Mouse (Mus musculus): ENCODE data around the gene Mien1. TPM values are rescaled to one million over a fixed set of nuclear protein-coding genes. Genes with fewer than 3 reads are reported as not detected.

Gene Mien1
- 44.8 and 58.0 TPM in 2 replicates for polyA plus RNA-seq (2012; rRNA removed)

GRCm38 (mm10) chr11:98438331-98439158 lies at the start of gene Mien1:
Gene Mien1 (minus strand): TSS chr11:98438991.
- DNase-seq = peak; percentile 99
- WGBS = 2% methylated on average over 43 of the region's 43 CpGs
- H3K4me1 ChIP-seq (ENCODE audit: control insufficient read depth, insufficient read depth, low read length) = no peaks in the 10 kb centered on the region
- TF ChIP-seq CTCF (IDR thresholded peaks at IDR 0.05; ENCODE audit: insufficient read depth, low read length) (peak; percentile 76), POLR2A (IDR thresholded peaks at IDR 0.05; ENCODE audit: borderline replicate concordance, extremely low read depth, low read depth, low read length) (peak; percentile 61; the same call in 1 of the 2 replicates)
- H3K4me3 ChIP-seq (replicated peaks; ENCODE audit: extremely low read depth, low read depth, low read length) = peak within 1 kb of the TSS; percentile 94

DNA sequence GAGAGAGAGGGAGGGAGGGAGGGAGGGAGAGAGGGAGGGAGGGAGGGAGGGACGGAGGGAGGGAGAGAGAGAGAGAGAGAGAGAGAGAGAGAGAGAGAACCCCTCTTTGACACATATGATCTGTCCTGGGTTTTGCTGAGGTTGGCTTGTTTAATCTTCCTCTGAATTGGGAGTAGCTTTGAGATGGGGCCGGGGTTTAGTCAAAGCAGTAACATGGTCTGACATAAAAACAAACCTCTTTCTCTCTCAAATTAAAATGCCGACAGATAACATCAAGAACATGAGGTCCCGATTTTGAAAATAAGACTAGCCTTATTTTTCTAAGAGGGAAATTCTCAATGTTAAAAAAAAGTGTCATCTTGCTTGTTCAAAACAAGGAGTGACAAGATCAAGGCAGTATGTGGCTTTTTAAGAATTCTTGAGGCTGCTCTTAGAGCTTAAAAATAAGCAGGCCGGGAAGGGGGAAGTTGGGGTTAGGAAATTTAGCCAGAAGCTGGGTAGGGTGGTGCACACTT lies 48.8 kb upstream of the Mien1 start:
- TF ChIP-seq CTCF (IDR thresholded peaks at IDR 0.05; ENCODE audit: insufficient read depth, low read length) (no peak), POLR2A (IDR thresholded peaks at IDR 0.05; ENCODE audit: borderline replicate concordance, extremely low read depth, low read depth, low read length) (no peak)
- H3K4me1 ChIP-seq (ENCODE audit: control insufficient read depth, insufficient read depth, low read length) = no peaks in the 10 kb centered on the region
- WGBS = 59% methylated on average over 5 of the region's 5 CpGs

GRCm38 (mm10) chr11:98485749-98486148 lies 47.0 kb upstream of the Mien1 start:
- 71% methylated on average over 2 of the region's 2 CpGs for WGBS
- no peak overlapping the region for H3K4me3 ChIP-seq (replicated peaks; ENCODE audit: extremely low read depth, low read depth, low read length)
- H3K4me1 ChIP-seq (ENCODE audit: control insufficient read depth, insufficient read depth, low read length) = no peaks in the 10 kb centered on the region
- no peak for DNase-seq
- no peak for TF ChIP-seq POLR2A (IDR thresholded peaks at IDR 0.05; ENCODE audit: borderline replicate concordance, extremely low read depth, low read depth, low read length)
- no peak for TF ChIP-seq CTCF (IDR thresholded peaks at IDR 0.05; ENCODE audit: insufficient read depth, low read length)

More for the DNA sequence above, 48.8 kb upstream of the Mien1 start:
- H3K4me3 ChIP-seq (replicated peaks; ENCODE audit: extremely low read depth, low read depth, low read length) = no peak overlapping the region
- DNase-seq = no peak

GRCm38 (mm10) chr11:98482067-98482466 lies 43.3 kb upstream of the Mien1 start:
- DNase-seq = no peak
- Histone ChIP-seq H3K4me3 (replicated peaks; ENCODE audit: extremely low read depth, low read depth, low read length) (no peak overlapping the region), H3K4me1 (ENCODE audit: control insufficient read depth, insufficient read depth, low read length) (no peaks in the 10 kb centered on the region)
- TF ChIP-seq POLR2A (IDR thresholded peaks at IDR 0.05; ENCODE audit: borderline replicate concordance, extremely low read depth, low read depth, low read length) (no peak), CTCF (IDR thresholded peaks at IDR 0.05; ENCODE audit: insufficient read depth, low read length) (no peak)
- 79% methylated on average over 10 of the region's 10 CpGs for WGBS

GRCm38 (mm10) chr11:98481231-98481630 lies 42.4 kb upstream of the Mien1 start:
- WGBS = 52% methylated on average over 6 of the region's 6 CpGs
- Histone ChIP-seq H3K4me3 (replicated peaks; ENCODE audit: extremely low read depth, low read depth, low read length) (no peak overlapping the region), H3K4me1 (ENCODE audit: control insufficient read depth, insufficient read depth, low read length) (no peaks in the 10 kb centered on the region)
- no peak for DNase-seq
- TF ChIP-seq CTCF (IDR thresholded peaks at IDR 0.05; ENCODE audit: insufficient read depth, low read length) (no peak), POLR2A (IDR thresholded peaks at IDR 0.05; ENCODE audit: borderline replicate concordance, extremely low read depth, low read depth, low read length) (no peak)

- H3K4me3 ChIP-seq (replicated peaks; ENCODE audit: extremely low read depth, low read depth, low read length) = no peak overlapping the region
- no peak for DNase-seq
- no peaks in the 10 kb centered on the region for H3K4me1 ChIP-seq (ENCODE audit: control insufficient read depth, insufficient read depth, low read length)
- WGBS = 82% methylated on average over 12 of the region's 12 CpGs
- no peak for TF ChIP-seq POLR2A (IDR thresholded peaks at IDR 0.05; ENCODE audit: borderline replicate concordance, extremely low read depth, low read depth, low read length)
- no peak for TF ChIP-seq CTCF (IDR thresholded peaks at IDR 0.05; ENCODE audit: insufficient read depth, low read length)
These were observed 41.2 kb upstream of the Mien1 start for GRCm38 (mm10) chr11:98479940-98480497.

DNA sequence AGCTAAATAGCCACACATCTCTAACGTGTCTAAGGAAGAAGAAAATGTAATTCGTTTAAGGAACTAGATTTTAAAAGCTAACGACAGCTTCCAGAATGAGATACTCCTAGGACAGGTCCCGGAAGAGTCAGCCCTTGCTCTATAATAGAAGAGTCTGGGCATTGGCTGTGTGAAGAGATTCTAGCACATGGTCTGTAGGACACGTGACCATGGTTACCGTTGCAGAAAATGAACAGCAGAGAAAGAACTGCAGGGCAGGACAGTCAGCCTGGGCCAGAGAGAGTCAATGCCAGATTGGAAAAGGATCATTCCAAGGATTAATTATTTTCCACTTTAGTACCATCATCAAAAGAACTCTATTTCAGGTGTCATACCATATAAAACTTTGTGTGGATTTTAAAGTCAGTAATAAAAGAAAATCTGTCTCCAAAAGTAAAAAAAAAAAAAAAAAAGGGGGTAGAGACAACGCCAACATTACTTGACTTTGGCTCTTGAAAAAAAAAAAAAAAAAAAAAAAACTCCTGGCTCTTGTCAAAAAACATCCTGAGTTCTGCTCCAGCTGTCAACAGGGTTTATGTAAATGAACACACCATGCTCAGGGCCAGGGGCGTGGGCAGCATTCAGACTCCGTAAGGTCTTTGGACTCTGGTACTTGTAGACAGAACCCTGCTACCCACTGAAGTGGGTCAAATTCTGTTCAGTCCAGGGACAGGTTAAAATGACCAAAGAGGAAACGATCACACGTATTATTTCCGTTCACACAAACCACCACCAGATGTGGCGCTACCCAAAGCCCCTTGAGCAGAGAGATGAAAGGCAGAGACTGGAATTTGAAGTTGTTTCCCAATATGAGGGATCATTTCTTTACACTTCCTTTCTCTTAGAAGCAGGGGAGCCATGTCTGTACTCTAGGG lies 40.5 kb upstream of the Mien1 start:
- WGBS = 69% methylated on average over 13 of the region's 13 CpGs
- Histone ChIP-seq H3K4me1 (ENCODE audit: control insufficient read depth, insufficient read depth, low read length) (no peaks in the 10 kb centered on the region), H3K4me3 (replicated peaks; ENCODE audit: extremely low read depth, low read depth, low read length) (no peak overlapping the region)
- TF ChIP-seq POLR2A (IDR thresholded peaks at IDR 0.05; ENCODE audit: borderline replicate concordance, extremely low read depth, low read depth, low read length) (no peak), CTCF (IDR thresholded peaks at IDR 0.05; ENCODE audit: insufficient read depth, low read length) (no peak)
- DNase-seq = no peak

GRCm38 (mm10) chr11:98477011-98477701 lies 38.4 kb upstream of the Mien1 start:
- H3K4me3 ChIP-seq (replicated peaks; ENCODE audit: extremely low read depth, low read depth, low read length) = no peak overlapping the region
- TF ChIP-seq POLR2A (IDR thresholded peaks at IDR 0.05; ENCODE audit: borderline replicate concordance, extremely low read depth, low read depth, low read length) = no peak
- no peak for TF ChIP-seq CTCF (IDR thresholded peaks at IDR 0.05; ENCODE audit: insufficient read depth, low read length)
- no peaks in the 10 kb centered on the region for H3K4me1 ChIP-seq (ENCODE audit: control insufficient read depth, insufficient read depth, low read length)
- whole genome bisulfite sequencing = 55% methylated on average over 14 of the region's 14 CpGs
- no peak for DNase-seq

Data from lung, adult 2 months (tissue).